Mouse (Mus musculus) megakaryocyte, embryonic 14.5 days (primary cell): ENCODE measurements at regions not wholly inside any gene's neighbourhood (a gene's known extent, or its start where the extent isn't known, plus 50 kb on each side); places are given as distances from the start of the nearest gene placed in this dataset.

Source experiments
- FLI1 ChIP-seq: IDR thresholded peaks from 2 replicates; pipeline ENCODE4 v1.6.1; 2012; ENCODE audit warnings: low read length, inconsistent platforms, mixed read lengths
- GATA1 ChIP-seq: IDR thresholded peaks from 3 replicates; pipeline ENCODE4 v1.6.1; 2012; ENCODE audit warnings: mixed read lengths, low read length, inconsistent platforms, borderline replicate concordance

DNA sequence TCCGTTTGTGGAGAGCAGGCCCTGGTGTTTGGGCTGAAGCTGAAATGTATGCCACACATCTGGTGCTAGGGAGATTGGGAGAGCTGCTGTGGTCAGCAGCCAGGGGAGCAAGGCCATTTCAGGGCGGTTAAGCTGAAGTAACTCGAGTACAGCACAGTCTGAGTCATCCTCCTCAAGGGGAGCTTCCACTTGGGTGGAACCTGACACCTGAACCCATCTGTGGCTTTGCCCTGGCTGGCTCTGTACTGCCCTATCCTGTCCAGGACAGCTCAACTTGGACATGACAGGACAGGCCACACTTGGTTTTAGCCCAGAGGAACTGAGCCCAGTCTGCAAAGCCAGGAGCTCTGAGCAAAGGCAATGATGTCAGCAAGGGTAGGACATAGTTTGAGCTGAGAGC, 328.5 kb downstream of the Osr1 start:
- TF ChIP-seq GATA1 = no peak
- TF ChIP-seq FLI1 = no peak
